Mouse (Mus musculus) stomach, embryonic 16.5 days (tissue): ENCODE measurements around the gene Gm10799. TPM values are rescaled to one million over a fixed set of nuclear protein-coding genes. Genes with fewer than 3 reads are reported as not detected.
"Not testable (repeated sequence)": the region's sequence is repeated elsewhere in the genome, so short reads cannot be mapped to it uniquely, and the experiment has no call there.

Experiments
- ATAC-seq: fragments of 200-750 bp; cut with Nextera tagmentation; 2 replicates; pipeline ENCODE4 v1.8.0; 2017; ENCODE audit warnings: moderate number of reproducible peaks, moderate TSS enrichment; ENCODE audit not compliant: insufficient read depth, low FRiP score
- H3K27ac ChIP-seq: fragments of 300-500 bp; sonication (generic); 2 replicates; pipeline ENCODE4 v1.5.1; 2014; ENCODE audit warnings: low read length
- H3K27me3 ChIP-seq: fragments of 300-500 bp; sonication (generic); 2 replicates; pipeline ENCODE4 v1.6.1; 2014; ENCODE audit warnings: low read length, control low read depth, mixed read lengths; ENCODE audit not compliant: control insufficient read depth, insufficient read depth
- H3K36me3 ChIP-seq: fragments of 300-500 bp; sonication (generic); 2 replicates; pipeline ENCODE4 v1.6.1; 2014; ENCODE audit warnings: low read length; ENCODE audit not compliant: control insufficient read depth, insufficient read depth
- H3K4me1 ChIP-seq: fragments of 300-500 bp; sonication (generic); 2 replicates; pipeline ENCODE4 v1.6.1; 2014; ENCODE audit warnings: low read length, control low read depth, mixed read lengths; ENCODE audit not compliant: control insufficient read depth, insufficient read depth
- H3K4me2 ChIP-seq: fragments of 300-500 bp; sonication (generic); 2 replicates; pipeline ENCODE4 v1.6.1; 2014; ENCODE audit warnings: low read depth, low read length, mixed read lengths
- H3K4me3 ChIP-seq: fragments of 300-500 bp; sonication (generic); replicated peaks from 2 replicates; pipeline ENCODE4 v1.5.1; 2014; ENCODE audit warnings: mild to moderate bottlenecking, low read length
- H3K9ac ChIP-seq: fragments of 300-500 bp; sonication (generic); 2 replicates; pipeline ENCODE4 v1.6.1; 2014; ENCODE audit warnings: low read length
- H3K9me3 ChIP-seq: fragments of 300-500 bp; sonication (generic); replicated peaks from 2 replicates; pipeline ENCODE4 v1.6.1; 2016; ENCODE audit warnings: low read length, control low read depth; ENCODE audit not compliant: control insufficient read depth
- WGBS: fragments of 180-500 bp; shearing (Covaris S2); extraction: QIAGEN DNeasy Blood & Tissue Kit; methylation state at CpG from one replicate; pipeline ENCODE4 v1.1.7; 2014; 5-methylcytosine and 5-hydroxymethylcytosine counted together
- polyA plus RNA-seq: library from polyadenylated mRNA; unstranded; fragments of >200 nt; fragmentation: Nextera tagmentation; extraction: Ambion mirVana; gene quantifications from 2 replicates; pipeline ENCODE4 v1.2.1, GENCODE M21; 2015

Gm10799 gene
- polyA plus RNA-seq, 1 experiment from 2014 or later, result not detected

GRCm38 (mm10) chr2:104082474-104082873 is 14.1 kb upstream of the Gm10799 start:
- no peak overlapping the region for H3K4me2 ChIP-seq
- H3K36me3 ChIP-seq, result no peaks in the 10 kb centered on the region
- H3K27me3 ChIP-seq, result no peaks in the 10 kb centered on the region
- H3K9me3 ChIP-seq, result no peaks in the 10 kb centered on the region
- H3K4me1 ChIP-seq, result no peaks in the 10 kb centered on the region
- no peak overlapping the region for H3K27ac ChIP-seq
- no peak overlapping the region for H3K9ac ChIP-seq
- 0 out of 2 replicates have a peak, but pooled peaks have one; percentile 14 for ATAC-seq
- H3K4me3 ChIP-seq, result no peak overlapping the region

- WGBS, result no CpG with 5 or more reads among the region's 1 CpGs
- not testable (repeated sequence) for ATAC-seq
Measured at GRCm38 (mm10) chr2:104081436-104082050, 13.2 kb upstream of the Gm10799 start.

DNA sequence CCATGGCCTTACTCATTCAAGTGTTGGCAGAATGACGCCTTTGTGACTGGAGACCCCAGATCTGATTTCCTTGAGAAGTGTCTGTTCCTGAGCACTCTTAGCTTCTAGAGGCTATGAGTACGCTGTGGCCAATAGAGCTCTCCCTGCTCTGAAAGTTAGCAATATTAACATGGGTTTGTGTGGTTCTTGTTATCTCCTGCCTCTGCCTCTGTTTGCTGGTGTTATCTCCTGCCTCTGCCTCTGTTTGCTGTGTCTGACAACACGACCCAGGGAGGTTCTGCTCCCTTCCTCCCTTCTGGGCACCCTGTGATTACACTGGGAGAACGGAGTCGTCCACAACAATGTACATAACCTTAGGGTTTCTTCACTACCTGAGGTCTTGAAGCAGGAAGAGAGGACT is 9.9 kb upstream of the Gm10799 start:
- H3K27ac ChIP-seq, H3K4me2 ChIP-seq, H3K9ac ChIP-seq, H3K9me3 ChIP-seq, H3K27me3 ChIP-seq, H3K4me3 ChIP-seq, H3K4me1 ChIP-seq, H3K36me3 ChIP-seq: not testable (repeated sequence)
- ATAC-seq, result peak; percentile 68
- 37% methylated on average over 5 of the region's 5 CpGs for WGBS

More at GRCm38 (mm10) chr2:104081436-104082050, 13.2 kb upstream of the Gm10799 start:
- not testable (repeated sequence) for H3K9ac ChIP-seq, H3K4me3 ChIP-seq, H3K9me3 ChIP-seq, H3K27me3 ChIP-seq, H3K4me2 ChIP-seq, H3K27ac ChIP-seq, H3K36me3 ChIP-seq, H3K4me1 ChIP-seq

GRCm38 (mm10) chr2:104069704-104070185 is 1.4 kb upstream of the Gm10799 start, which contains the start of gene Cd59b:
TSS of gene Cd59b (plus strand) at chr2:104069849.
- H3K27me3 ChIP-seq, result no peaks in the 10 kb centered on the region
- peak within 1 kb of the TSS; percentile 55 for H3K4me2 ChIP-seq
- H3K9me3 ChIP-seq, result no peaks in the 10 kb centered on the region
- no peaks in the 10 kb centered on the region for H3K4me1 ChIP-seq
- H3K9ac ChIP-seq, result peak within 1 kb of the TSS; percentile 64
- H3K27ac ChIP-seq, result no peak within 1 kb of the TSS; the same call in 1 of the 2 replicates
- WGBS, result 9% methylated on average over 13 of the region's 13 CpGs
- H3K36me3 ChIP-seq, result no peaks in the 10 kb centered on the region
- peak; percentile 87 for ATAC-seq
- peak within 1 kb of the TSS; percentile 51 for H3K4me3 ChIP-seq

DNA sequence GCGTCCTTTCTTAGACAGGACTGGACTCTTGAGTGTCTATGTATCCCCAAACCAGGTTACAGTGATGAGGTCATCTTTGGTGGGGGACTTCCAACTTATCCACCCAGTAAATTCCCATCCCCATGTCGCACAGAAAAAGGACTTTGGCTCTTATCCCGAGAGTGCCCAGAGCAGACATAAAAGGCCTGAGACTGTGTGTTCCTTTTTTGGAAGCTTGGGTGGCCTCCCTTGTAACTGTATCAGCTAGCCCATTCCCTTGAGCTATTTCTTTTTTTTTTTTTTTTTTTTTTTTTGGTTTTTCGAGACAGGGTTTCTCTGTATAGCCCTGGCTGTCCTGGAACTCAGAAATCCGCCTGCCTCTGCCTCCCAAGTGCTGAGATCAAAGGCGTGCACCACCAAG is 2.8 kb downstream of the Gm10799 start, which contains the start of gene Gm10912:
Gene Gm10912, plus strand, starts transcription at position 301 of the 400 bp plus-strand sequence.
- H3K27me3 ChIP-seq, ATAC-seq, H3K4me3 ChIP-seq, H3K4me2 ChIP-seq, H3K9me3 ChIP-seq, H3K36me3 ChIP-seq, H3K9ac ChIP-seq, H3K4me1 ChIP-seq, H3K27ac ChIP-seq: not testable (repeated sequence)
- WGBS, result 92% methylated on average over 6 of the region's 6 CpGs

DNA sequence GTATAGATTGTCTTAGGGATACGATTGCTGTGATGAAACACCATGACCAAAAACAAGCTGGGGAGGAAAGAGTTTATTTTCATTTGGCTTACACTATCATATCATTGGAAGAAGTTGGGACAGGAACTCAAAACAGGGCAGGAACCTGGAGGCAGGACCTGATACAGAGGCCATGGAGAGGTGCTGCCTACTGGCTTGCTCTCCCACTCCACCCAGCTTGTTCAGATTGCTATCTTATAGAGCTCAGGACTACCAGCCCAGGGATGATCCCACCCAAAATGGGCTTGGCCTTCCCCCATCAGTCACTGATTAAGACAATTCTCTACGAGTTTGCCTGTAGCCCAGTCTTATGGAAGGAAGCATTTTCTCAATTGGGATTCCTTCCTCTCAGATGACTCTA is 4.2 kb downstream of the Gm10799 start:
- no peak for ATAC-seq
- Histone ChIP-seq H3K9me3 (no peaks in the 10 kb centered on the region), H3K9ac (no peak overlapping the region), H3K27me3 (no peaks in the 10 kb centered on the region), H3K4me3 (no peak overlapping the region), H3K27ac (no peak overlapping the region), H3K4me1 (no peaks in the 10 kb centered on the region), H3K36me3 (peaks cover 6% of the 10 kb centered on the region; the same call in 1 of the 2 replicates), H3K4me2 (no peak overlapping the region)
- WGBS, result 73% methylated on average over 2 of the region's 2 CpGs

- H3K4me2 ChIP-seq, result no peak overlapping the region
- peaks cover 6% of the 10 kb centered on the region; the same call in 1 of the 2 replicates for H3K36me3 ChIP-seq
- H3K4me1 ChIP-seq, result no peaks in the 10 kb centered on the region
- no peak overlapping the region for H3K27ac ChIP-seq
- no peaks in the 10 kb centered on the region for H3K9me3 ChIP-seq
- no peak for ATAC-seq
- no peak overlapping the region for H3K4me3 ChIP-seq
- H3K9ac ChIP-seq, result no peak overlapping the region
- no peaks in the 10 kb centered on the region for H3K27me3 ChIP-seq
Measured at GRCm38 (mm10) chr2:104062665-104063064, 5.7 kb downstream of the Gm10799 start.

GRCm38 (mm10) chr2:104060996-104061395 is 7.4 kb downstream of the Gm10799 start:
- no peaks in the 10 kb centered on the region for H3K27me3 ChIP-seq
- H3K4me1 ChIP-seq, result no peaks in the 10 kb centered on the region
- no peak overlapping the region for H3K4me2 ChIP-seq
- ATAC-seq, result no peak
- no peaks in the 10 kb centered on the region for H3K9me3 ChIP-seq
- H3K9ac ChIP-seq, result no peak overlapping the region
- no peak overlapping the region for H3K27ac ChIP-seq
- 92% methylated on average over 6 of the region's 6 CpGs for WGBS
- no peak overlapping the region for H3K4me3 ChIP-seq
- peaks cover 6% of the 10 kb centered on the region; the same call in 1 of the 2 replicates for H3K36me3 ChIP-seq

- no peaks in the 10 kb centered on the region for H3K27me3 ChIP-seq
- peaks cover 6% of the 10 kb centered on the region; the same call in 1 of the 2 replicates for H3K36me3 ChIP-seq
- no peak overlapping the region for H3K27ac ChIP-seq
- no peaks in the 10 kb centered on the region for H3K9me3 ChIP-seq
- ATAC-seq, result no peak
- no peak overlapping the region for H3K4me2 ChIP-seq
- H3K9ac ChIP-seq, result no peak overlapping the region
- H3K4me3 ChIP-seq, result no peak overlapping the region
- H3K4me1 ChIP-seq, result no peaks in the 10 kb centered on the region
- 63% methylated on average over 10 of the region's 10 CpGs for WGBS
Measured at GRCm38 (mm10) chr2:104059786-104060185, 8.6 kb downstream of the Gm10799 start.
